Mouse (Mus musculus): ENCODE measurements around the gene Agrn.

GRCm38 (mm10) chr4:156188811-156189323 lies 8.4 kb downstream of the Agrn start:
- TF ChIP-seq CTCF (IDR thresholded peaks at IDR 0.05; ENCODE audit: control insufficient read depth, insufficient read depth, insufficient replicate concordance, low read depth, low read length) (no peak), POLR2A (IDR thresholded peaks at IDR 0.05; ENCODE audit: control insufficient read depth, low read depth, low read length) (no peak)
